Mouse (Mus musculus): ENCODE measurements at regions not wholly inside any gene's neighbourhood (a gene's known extent, or its start where the extent isn't known, plus 50 kb on each side); places are given as distances from the start of the nearest gene placed in this dataset.

DNA sequence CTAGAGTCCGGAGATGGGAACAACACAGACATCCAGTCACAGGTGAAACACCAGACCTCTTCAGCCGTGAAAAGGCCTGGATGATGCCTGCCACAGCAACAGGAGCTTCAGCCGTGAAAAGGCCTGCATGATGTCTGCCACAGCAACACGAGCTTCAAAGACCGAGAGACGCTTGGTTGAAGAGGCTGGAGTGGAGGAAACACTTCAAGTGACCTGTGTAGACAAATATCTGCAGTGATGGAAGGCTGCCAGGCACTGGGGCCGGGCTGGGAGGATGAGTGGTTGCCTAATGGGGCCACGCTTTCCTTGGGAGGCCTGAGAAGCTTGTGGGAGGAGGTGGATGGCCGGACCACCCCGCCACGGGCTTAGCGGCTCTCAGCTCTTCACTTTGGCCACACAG lies 69.7 kb upstream of the Casz1 start:
- TF ChIP-seq CTCF (conservative IDR thresholded peaks at IDR 0.05; ENCODE audit: insufficient read depth, insufficient read length, low read depth, low read length) = no peak
- no peak for TF ChIP-seq POLR2A (IDR thresholded peaks at IDR 0.05; ENCODE audit: low read depth, low read length)

Measured in kidney, adult 2 months (tissue).